Comparison of ENCODE assay signal across 20 mouse cellular contexts in genomic region chr4:89401696-89402095, GRCm38 (mm10).
DNase-seq lines count a peak whose midpoint lies in the region; ATAC-seq lines count a peak whose summit lies in the region.
"Had no signal": no experiment of that assay in that cellular context is flagged by ENCODE, and none has a peak within 500 bp of the region (broad histone marks: within the 10 kb centered on the region; RNA-seq: fewer than 3 reads in every experiment).

No protein-coding gene starts in this region.

- no peak overlapping the region for H3K4me2 ChIP-seq in neural tube, embryonic 15.5 days
- H3K4me2 ChIP-seq: embryonic facial prominence, embryonic 13.5 days; embryonic facial prominence, embryonic 15.5 days; forebrain, embryonic 13.5 days; forebrain, embryonic 15.5 days had no signal

- no peak for ATAC-seq in neural tube, embryonic 15.5 days (ENCODE audit: low FRiP score)
- ATAC-seq: forebrain, embryonic 13.5 days; forebrain, embryonic 15.5 days; forebrain, postnatal 0 days had no signal

- no peaks in the 10 kb centered on the region for H3K36me3 ChIP-seq in neural tube, embryonic 15.5 days
- H3K36me3 ChIP-seq: embryonic facial prominence, embryonic 13.5 days; embryonic facial prominence, embryonic 15.5 days; forebrain, embryonic 15.5 days; G1E had no signal

- no peaks in the 10 kb centered on the region for H3K9me3 ChIP-seq in neural tube, embryonic 15.5 days (replicated peaks)
- H3K9me3 ChIP-seq: embryonic facial prominence, embryonic 13.5 days; embryonic facial prominence, embryonic 15.5 days; forebrain, embryonic 13.5 days; forebrain, embryonic 15.5 days had no signal

- DNase-seq in 3T3-L1 (ENCODE audit: low read depth, low spot score) (peak; percentile 81), NIH3T3 (ENCODE audit: low read depth) (peak; percentile 61)
- no peak for DNase-seq in cerebellum, adult 8-10 months
- no peak for DNase-seq in thymus, postnatal 10 days (ENCODE audit: low spot score in 2 of 2)
- DNase-seq: adrenal gland, adult 2 months; adrenal gland, postnatal 10 days; adrenal gland, postnatal 25 days; cerebellum, adult 11 months; cerebellum, adult 18-20 months; cerebellum, adult 9-10 months; cerebellum, postnatal 10 days; cerebellum, postnatal 25 days; embryo, embryonic 11 days; forebrain, postnatal 0 days had no signal

- no peak overlapping the region for H3K9ac ChIP-seq in neural tube, embryonic 15.5 days (replicated peaks)
- H3K9ac ChIP-seq: embryonic facial prominence, embryonic 13.5 days; embryonic facial prominence, embryonic 15.5 days; forebrain, embryonic 13.5 days; forebrain, embryonic 15.5 days; forebrain, postnatal 0 days had no signal

- H3K4me1 ChIP-seq in neural tube, embryonic 15.5 days = no peaks in the 10 kb centered on the region
- H3K4me1 ChIP-seq: embryonic facial prominence, embryonic 13.5 days; embryonic facial prominence, embryonic 15.5 days; forebrain, embryonic 13.5 days; forebrain, embryonic 15.5 days had no signal

- no peak overlapping the region for H3K4me3 ChIP-seq in neural tube, embryonic 15.5 days (replicated peaks)
- H3K4me3 ChIP-seq: embryonic facial prominence, embryonic 13.5 days; embryonic facial prominence, embryonic 15.5 days; forebrain, embryonic 13.5 days; forebrain, embryonic 15.5 days had no signal

- 89% methylated on average over 2 of the region's 2 CpGs for WGBS in neural tube, embryonic 15.5 days

- no peak overlapping the region for H3K27ac ChIP-seq in neural tube, embryonic 15.5 days (replicated peaks)
- H3K27ac ChIP-seq: embryonic facial prominence, embryonic 13.5 days; embryonic facial prominence, embryonic 15.5 days; forebrain, embryonic 13.5 days; forebrain, embryonic 15.5 days had no signal

- H3K27me3 ChIP-seq in neural tube, embryonic 15.5 days (replicated peaks) = no peaks in the 10 kb centered on the region
- H3K27me3 ChIP-seq: embryonic facial prominence, embryonic 13.5 days; embryonic facial prominence, embryonic 15.5 days; forebrain, embryonic 13.5 days; forebrain, embryonic 15.5 days had no signal

Comparison
In these comparisons a context has a peak if more than half of its experiments do, and no peak if none do; other contexts are left out.
1. DNase-seq: peak in 3T3-L1 (single experiment) and NIH3T3 (single experiment); none in cerebellum, adult 8-10 months (single experiment) and thymus, postnatal 10 days (0 of 2).